Mouse (Mus musculus) stomach, embryonic 15.5 days (tissue): ENCODE data around the gene Mmp14. TPM values are rescaled to one million over a fixed set of nuclear protein-coding genes. Genes with fewer than 3 reads are reported as not detected.

Experiments used
- ATAC-seq: fragments of 200-750 bp; cut with Nextera tagmentation; 2 replicates; pipeline ENCODE4 v1.8.0; 2017; ENCODE audit warnings: low read depth, moderate number of reproducible peaks, moderate TSS enrichment; ENCODE audit not compliant: insufficient read depth, low FRiP score
- H3K27ac ChIP-seq: fragments of 300-500 bp; sonication (generic); 2 replicates; pipeline ENCODE4 v1.5.1; 2015; ENCODE audit warnings: mild to moderate bottlenecking, inconsistent platforms
- H3K27me3 ChIP-seq: fragments of 300-500 bp; sonication (generic); replicated peaks from 2 replicates; pipeline ENCODE4 v1.6.1; 2015; ENCODE audit warnings: inconsistent platforms
- H3K36me3 ChIP-seq: fragments of 300-500 bp; sonication (generic); 2 replicates; pipeline ENCODE4 v1.6.1; 2015; ENCODE audit warnings: inconsistent platforms
- H3K4me1 ChIP-seq: fragments of 300-500 bp; sonication (generic); 2 replicates; pipeline ENCODE4 v1.6.1; 2015; ENCODE audit warnings: inconsistent platforms
- H3K4me2 ChIP-seq: fragments of 300-500 bp; sonication (generic); 2 replicates; pipeline ENCODE4 v1.6.1; 2015; ENCODE audit warnings: mild to moderate bottlenecking, inconsistent platforms
- H3K4me3 ChIP-seq: fragments of 300-500 bp; sonication (generic); replicated peaks from 2 replicates; pipeline ENCODE4 v1.5.1; 2015; ENCODE audit warnings: inconsistent platforms
- H3K9ac ChIP-seq: fragments of 300-500 bp; sonication (generic); 2 replicates; pipeline ENCODE4 v1.6.1; 2015; ENCODE audit warnings: inconsistent platforms
- H3K9me3 ChIP-seq: fragments of 300-500 bp; sonication (generic); 2 replicates; pipeline ENCODE4 v1.6.1; 2016; ENCODE audit warnings: inconsistent platforms
- WGBS: fragments of 180-500 bp; shearing (Covaris S2); methylation state at CpG from one replicate; pipeline ENCODE4 v1.1.7; 2015; 5-methylcytosine and 5-hydroxymethylcytosine counted together
- polyA plus RNA-seq: library from polyadenylated mRNA; unstranded; fragments of >200 nt; fragmentation: Nextera tagmentation; extraction: Ambion mirVana; gene quantifications from 2 replicates; pipeline ENCODE4 v1.2.1, GENCODE M21; 2015

The Mmp14 gene
- polyA plus RNA-seq, 1 experiment from 2014 or later = 126 TPM

DNA sequence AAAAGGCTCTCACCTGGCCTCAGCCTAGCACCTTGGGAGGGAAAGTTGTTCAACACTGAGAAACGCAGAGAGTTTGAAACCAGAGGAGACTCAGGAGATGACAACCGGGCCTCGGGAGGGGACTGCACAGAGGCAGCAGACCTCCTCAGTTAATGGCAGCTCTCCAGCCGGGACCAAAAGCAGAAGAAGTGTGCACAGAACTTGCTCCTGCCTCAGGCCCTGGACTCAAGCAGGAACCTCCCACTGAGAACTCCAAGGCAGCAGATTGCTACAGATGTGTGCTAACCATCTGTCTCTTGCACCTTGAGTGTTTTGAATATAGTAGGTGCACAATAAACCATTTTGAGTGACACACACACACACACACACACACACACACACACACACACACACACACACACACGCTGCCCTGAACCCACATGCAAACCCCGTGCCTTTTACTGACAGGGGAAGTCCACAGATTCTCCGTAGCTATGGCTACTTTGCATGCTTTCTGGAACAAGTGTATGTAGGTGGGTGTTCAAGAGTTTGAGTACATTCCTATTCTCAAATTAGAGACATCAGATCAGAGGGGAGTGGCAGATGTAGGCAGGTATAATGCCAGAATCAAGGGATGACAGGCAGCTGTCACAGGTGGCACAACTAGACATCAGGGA is 33.4 kb upstream of the Mmp14 start:
- no peaks in the 10 kb centered on the region for H3K4me1 ChIP-seq
- 74% methylated on average over 7 of the region's 7 CpGs for WGBS
- no peak overlapping the region for H3K9ac ChIP-seq
- H3K27ac ChIP-seq = no peak overlapping the region
- H3K36me3 ChIP-seq = no peaks in the 10 kb centered on the region
- H3K27me3 ChIP-seq = no peaks in the 10 kb centered on the region
- H3K4me3 ChIP-seq = no peak overlapping the region
- ATAC-seq = no peak
- no peak overlapping the region for H3K4me2 ChIP-seq
- H3K9me3 ChIP-seq = no peaks in the 10 kb centered on the region

DNA sequence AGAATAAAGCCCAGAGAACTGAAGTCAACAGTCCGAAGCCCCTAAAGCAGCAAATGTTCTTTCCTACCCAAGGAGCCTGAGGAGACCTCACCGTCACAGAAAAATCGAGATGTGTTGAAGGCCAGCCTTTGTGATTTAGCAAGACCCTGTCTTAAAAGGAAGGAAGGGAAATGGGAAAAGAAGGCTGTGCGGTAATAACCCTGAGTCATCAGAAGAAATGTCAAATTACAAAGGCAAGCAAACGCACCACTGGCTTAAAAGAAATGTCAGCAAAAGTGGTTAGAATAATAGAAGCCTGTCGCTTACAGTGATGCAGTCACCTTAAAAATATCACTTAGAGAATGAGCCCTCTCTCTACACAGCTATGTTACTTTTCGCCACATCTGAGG is 32.9 kb upstream of the Mmp14 start:
- ATAC-seq = no peak
- H3K36me3 ChIP-seq = no peaks in the 10 kb centered on the region
- no peaks in the 10 kb centered on the region for H3K27me3 ChIP-seq
- no peaks in the 10 kb centered on the region for H3K4me1 ChIP-seq
- no peak overlapping the region for H3K4me3 ChIP-seq
- no peak overlapping the region for H3K27ac ChIP-seq
- H3K9ac ChIP-seq = no peak overlapping the region
- WGBS = 55% methylated on average over 7 of the region's 7 CpGs
- H3K4me2 ChIP-seq = no peak overlapping the region
- H3K9me3 ChIP-seq = no peaks in the 10 kb centered on the region

DNA sequence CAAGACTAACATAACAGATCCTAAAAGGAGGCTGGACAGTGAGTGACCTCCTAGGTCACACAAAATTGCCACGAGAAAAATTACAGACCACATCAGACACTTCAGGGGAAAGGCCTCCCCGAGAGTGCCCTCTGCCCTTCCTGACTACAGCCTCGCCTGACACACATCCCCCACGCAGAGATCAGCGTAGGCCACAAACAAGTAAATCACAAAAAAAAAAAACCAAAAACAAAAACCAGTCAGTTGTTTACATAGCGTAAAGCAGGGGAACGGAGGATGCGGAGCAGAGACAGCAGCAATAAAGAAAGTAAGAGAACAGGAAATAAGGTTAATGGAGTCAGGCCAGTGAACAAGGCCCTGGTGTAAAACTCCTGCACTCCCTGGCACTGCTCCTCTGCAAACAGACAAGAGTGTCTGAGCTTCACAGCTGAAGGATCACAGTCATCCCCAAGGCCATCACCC is 32.5 kb upstream of the Mmp14 start:
- Histone ChIP-seq H3K27me3 (no peaks in the 10 kb centered on the region), H3K4me1 (no peaks in the 10 kb centered on the region), H3K36me3 (no peaks in the 10 kb centered on the region), H3K9ac (no peak overlapping the region), H3K9me3 (no peaks in the 10 kb centered on the region), H3K27ac (no peak overlapping the region), H3K4me2 (no peak overlapping the region), H3K4me3 (no peak overlapping the region)
- WGBS = 44% methylated on average over 8 of the region's 8 CpGs
- no peak for ATAC-seq

DNA sequence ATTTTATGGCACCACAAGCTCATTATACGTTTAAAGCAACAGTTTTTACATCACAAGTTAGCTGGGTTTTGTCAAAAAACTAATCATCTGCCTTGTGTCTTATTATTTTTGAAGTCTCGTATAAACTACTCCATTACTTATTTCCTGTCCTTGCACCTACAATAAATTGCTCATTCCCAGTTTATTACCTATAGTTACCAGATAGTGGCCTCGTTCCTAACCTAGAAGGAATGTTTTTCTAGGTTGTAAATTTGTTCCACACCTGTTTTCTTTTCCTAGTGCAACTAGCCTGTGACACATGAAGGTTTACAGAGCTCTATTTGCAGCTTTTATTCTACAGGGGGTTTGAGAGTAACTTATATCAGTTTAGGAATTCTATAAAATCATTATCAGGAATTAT is 29.7 kb upstream of the Mmp14 start:
- Histone ChIP-seq H3K9ac (no peak overlapping the region), H3K9me3 (no peaks in the 10 kb centered on the region), H3K27me3 (no peaks in the 10 kb centered on the region), H3K27ac (no peak overlapping the region), H3K4me2 (no peak overlapping the region), H3K36me3 (no peaks in the 10 kb centered on the region), H3K4me3 (no peak overlapping the region), H3K4me1 (no peaks in the 10 kb centered on the region)
- ATAC-seq = no peak
- 27% methylated on average over 3 of the region's 3 CpGs for WGBS

DNA sequence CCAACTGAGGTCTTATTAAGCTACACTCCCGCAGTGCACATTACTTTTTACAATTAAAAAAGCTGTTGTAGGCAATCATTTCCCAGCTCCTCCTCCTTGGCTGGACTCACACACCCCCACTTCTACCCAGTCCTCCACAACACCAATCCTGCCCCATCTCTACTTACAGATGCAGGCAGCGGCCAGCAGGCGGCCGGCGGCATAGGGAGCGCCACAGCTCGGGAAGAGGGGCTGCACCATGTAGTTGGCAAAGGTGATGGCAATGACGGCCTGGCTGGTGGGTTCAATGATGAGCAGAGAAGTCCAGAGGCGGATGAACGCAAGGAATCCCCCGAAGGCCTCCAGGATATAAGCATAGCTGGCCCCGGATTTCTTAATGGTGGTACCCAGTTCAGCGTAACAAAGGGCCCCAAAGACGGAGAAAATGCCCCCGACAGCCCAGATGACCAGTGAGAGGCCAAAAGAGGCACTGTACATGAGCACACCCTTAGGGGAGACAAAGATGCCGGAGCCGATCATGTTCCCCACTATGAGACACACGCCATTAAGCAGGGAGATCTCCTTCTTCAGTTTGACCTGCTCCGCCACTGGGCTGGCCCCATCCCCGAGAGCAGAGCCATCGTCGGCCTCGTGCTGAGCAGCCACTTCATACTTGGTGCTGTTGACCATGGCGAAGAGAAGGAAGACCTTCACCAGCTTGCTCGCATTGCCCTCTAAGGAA is 22.9 kb upstream of the Mmp14 start:
- WGBS = 86% methylated on average over 25 of the region's 25 CpGs
- Histone ChIP-seq H3K27ac (peak overlapping the region; percentile 74; the same call in 1 of the 2 replicates), H3K4me2 (peak overlapping the region; percentile 29), H3K27me3 (no peaks in the 10 kb centered on the region), H3K9me3 (no peaks in the 10 kb centered on the region), H3K4me3 (no peak overlapping the region), H3K4me1 (peaks cover 13% of the 10 kb centered on the region; the same call in 1 of the 2 replicates), H3K36me3 (no peaks in the 10 kb centered on the region), H3K9ac (no peak overlapping the region)
- no peak for ATAC-seq

DNA sequence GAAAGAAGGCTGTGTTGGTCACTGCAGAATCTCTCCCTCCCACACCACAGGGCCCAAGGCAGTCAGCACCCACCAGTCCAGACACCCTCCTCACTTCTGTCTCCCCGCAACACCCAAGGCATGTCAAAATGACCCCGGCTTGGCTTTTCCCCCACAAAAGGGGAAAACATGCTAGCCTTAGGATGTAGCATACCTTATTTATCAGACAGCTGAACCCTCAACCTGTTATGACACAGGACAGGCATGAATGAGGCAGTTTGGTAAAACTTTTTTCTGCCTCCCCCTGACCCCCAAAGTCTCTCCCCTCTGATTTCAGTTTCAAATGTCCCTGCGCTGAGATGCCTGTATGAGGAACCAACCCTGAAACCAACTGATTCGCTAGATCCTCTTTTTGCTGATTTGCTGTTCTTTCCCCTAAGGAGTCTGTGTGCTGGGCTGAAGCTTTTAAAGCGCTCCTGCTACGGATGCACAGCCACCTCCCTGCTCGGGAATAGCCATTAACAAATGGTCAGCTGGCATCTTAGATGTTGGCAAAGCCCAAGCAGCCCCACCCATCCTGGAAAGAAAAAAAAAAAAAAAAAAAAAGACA is 22.3 kb upstream of the Mmp14 start:
- Histone ChIP-seq H3K4me2 (peak overlapping the region; percentile 45), H3K4me3 (peak overlapping the region; percentile 1; the same call in 1 of the 2 replicates), H3K9me3 (no peaks in the 10 kb centered on the region), H3K4me1 (peaks cover 19% of the 10 kb centered on the region), H3K36me3 (no peaks in the 10 kb centered on the region), H3K27ac (peak overlapping the region; percentile 74), H3K9ac (no peak overlapping the region), H3K27me3 (no peaks in the 10 kb centered on the region)
- WGBS = 73% methylated on average over 7 of the region's 7 CpGs
- no peak for ATAC-seq

DNA sequence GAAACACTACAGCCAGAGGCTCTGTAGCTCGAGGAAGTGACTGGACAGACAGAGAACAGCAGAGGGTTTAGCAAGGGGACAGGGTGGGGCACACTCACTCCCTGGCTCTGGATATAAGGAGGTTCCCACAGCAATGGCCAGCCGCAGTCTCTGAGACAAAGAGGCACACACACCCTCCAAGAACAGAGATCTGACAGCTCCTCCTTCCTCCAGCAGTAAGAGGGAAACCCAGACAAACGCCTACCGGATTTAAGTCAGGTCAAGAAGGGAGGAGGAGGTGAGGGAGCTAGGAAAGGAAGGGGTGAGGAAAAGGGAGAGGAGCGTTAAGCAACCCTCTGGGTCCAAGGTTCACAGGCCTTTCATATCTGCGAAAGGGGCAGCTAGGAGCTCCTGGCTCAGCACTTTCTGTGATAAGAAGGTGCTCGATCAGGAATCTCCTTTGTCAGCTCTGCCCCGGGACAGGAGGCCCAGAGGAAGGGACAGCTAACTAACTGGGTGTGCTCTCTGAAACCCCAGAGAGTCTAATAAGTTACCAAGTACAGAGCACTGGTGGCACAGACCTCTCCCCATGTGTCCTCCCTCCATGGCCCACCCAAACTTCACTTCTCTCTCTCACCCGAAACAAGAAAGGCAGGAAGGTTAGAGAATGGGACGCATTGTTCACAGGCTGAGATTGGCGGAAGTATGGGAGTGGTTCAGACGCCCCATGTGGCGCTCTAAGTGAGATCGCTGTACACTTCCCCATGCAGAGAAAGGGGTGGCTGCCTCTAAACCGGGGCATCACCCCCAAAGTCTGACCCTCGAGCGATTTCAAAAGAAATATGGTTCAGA is 21.2 kb upstream of the Mmp14 start:
- Histone ChIP-seq H3K4me2 (peak overlapping the region; percentile 45), H3K27me3 (no peaks in the 10 kb centered on the region), H3K4me3 (peak overlapping the region; percentile 1), H3K27ac (peak overlapping the region; percentile 74), H3K36me3 (no peaks in the 10 kb centered on the region), H3K4me1 (peaks cover 28% of the 10 kb centered on the region), H3K9me3 (no peaks in the 10 kb centered on the region), H3K9ac (no peak overlapping the region)
- peak; percentile 71 for ATAC-seq
- WGBS = 32% methylated on average over 17 of the region's 17 CpGs

DNA sequence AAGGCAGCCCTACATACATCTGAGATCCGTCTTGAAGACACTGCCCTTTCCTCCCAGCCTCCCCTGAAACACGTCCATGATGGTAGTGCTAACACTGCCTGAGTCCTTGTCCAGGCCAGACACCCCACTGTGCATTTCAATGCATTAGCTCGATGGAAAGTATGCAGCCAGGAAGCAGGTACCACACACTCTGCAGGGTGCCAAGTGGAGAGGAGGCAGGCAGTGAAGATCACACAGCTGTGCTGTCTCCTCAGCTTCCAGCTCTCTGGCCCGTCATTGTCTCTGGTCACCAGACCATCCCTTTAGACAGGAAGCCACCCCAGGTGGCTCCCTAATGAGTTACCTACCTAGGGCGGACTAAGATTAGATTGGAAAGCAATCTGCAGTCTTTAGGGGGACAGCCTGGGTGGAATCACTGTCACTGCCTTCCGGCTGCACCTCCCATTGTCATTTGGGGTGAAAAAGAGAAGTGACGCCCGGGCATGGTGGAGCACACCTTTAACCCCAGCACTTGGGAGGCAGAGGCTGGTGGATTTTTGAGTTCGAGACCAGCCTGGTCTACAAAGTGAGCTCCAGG is 19.3 kb upstream of the Mmp14 start:
- Histone ChIP-seq H3K27ac (no peak overlapping the region), H3K4me3 (no peak overlapping the region), H3K9me3 (no peaks in the 10 kb centered on the region), H3K4me1 (peaks cover 34% of the 10 kb centered on the region), H3K36me3 (no peaks in the 10 kb centered on the region), H3K27me3 (no peaks in the 10 kb centered on the region), H3K9ac (no peak overlapping the region), H3K4me2 (no peak overlapping the region)
- ATAC-seq = no peak
- whole genome bisulfite sequencing = 73% methylated on average over 9 of the region's 9 CpGs

DNA sequence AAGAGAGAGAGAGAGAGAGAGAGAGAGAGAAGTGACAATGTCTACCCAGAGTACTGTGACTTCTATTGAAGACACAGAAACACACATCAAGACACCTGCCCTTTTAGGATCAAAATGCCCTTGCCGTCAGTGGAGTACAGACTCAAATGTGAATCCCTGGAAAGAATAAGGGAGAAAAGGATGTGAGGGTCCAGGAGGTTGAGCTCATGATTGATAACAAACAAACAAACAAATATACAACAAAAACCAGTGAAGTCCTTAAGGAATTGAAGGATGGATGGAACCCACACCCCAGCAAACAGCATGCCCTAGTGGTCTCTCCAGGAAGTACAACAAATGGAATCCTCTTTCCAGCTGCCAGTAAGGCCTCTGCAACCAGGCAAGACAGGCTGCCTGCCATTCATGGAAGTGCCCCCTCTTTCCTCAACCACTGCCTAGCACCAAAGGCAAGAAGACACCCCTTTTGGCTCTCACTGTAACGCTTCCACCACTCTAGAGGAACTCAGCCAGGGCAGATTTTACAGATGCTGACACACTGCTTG is 18.7 kb upstream of the Mmp14 start:
- no peak for ATAC-seq
- H3K4me1 ChIP-seq = peaks cover 38% of the 10 kb centered on the region
- WGBS = 50% methylated on average over 2 of the region's 2 CpGs

DNA sequence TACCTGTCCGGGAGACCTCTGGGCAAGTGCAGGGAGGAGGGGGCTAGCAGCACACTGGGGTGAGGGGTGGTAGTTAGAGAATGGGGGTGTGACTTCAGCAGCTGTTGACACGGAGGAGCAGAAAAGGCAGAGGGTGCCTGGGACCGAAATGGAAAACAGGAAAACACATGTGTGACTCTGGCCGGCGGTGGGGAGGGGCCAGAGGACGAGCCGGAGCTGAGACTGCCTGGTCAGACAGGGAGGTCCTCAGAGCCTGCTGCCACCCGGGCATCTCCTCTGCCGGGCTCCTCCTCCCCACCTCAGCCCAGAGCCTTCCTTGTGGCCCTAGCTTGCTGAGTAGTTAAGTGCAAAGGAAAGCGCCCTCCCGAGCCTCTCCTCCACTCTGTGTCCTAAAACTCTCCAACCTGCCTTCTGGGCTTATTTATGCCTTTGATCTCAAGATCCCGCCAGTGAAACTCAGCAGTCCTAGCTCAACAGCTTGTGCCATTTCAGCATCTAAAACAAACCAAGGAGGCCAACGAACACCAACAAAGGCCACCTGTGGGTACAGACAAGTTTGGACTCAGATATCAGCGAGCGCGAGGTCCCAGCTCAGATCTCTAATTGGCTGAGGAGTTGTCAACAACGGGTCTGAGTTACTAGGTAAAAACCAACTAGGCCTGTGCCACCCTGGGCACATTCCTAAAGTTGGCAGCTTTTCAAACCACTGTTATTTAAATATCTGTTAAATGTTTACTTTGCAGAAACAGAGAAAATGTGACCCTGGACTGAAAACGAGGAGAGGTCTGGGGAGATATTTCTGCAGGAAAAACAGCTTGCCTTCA is 17.3 kb upstream of the Mmp14 start:
- 11% methylated on average over 18 of the region's 18 CpGs for WGBS
- Histone ChIP-seq H3K4me2 (peak overlapping the region; percentile 52), H3K27me3 (no peaks in the 10 kb centered on the region), H3K36me3 (no peaks in the 10 kb centered on the region), H3K4me1 (peaks cover 39% of the 10 kb centered on the region), H3K9me3 (no peaks in the 10 kb centered on the region), H3K4me3 (peak overlapping the region; percentile 20), H3K9ac (no peak overlapping the region), H3K27ac (peak overlapping the region; percentile 78)
- 0 out of 2 replicates have a peak, but pooled peaks have one; percentile 29 for ATAC-seq

More for the DNA sequence above, 18.7 kb upstream of the Mmp14 start:
- H3K9me3 ChIP-seq = no peaks in the 10 kb centered on the region
- peak overlapping the region; percentile 78; the same call in 1 of the 2 replicates for H3K27ac ChIP-seq
- no peaks in the 10 kb centered on the region for H3K27me3 ChIP-seq
- H3K4me2 ChIP-seq = no peak overlapping the region
- no peaks in the 10 kb centered on the region for H3K36me3 ChIP-seq
- no peak overlapping the region for H3K9ac ChIP-seq
- H3K4me3 ChIP-seq = no peak overlapping the region
